8 mouse cellular contexts compared by ENCODE assay signal in genomic region chr4:133297360-133297759, GRCm38 (mm10). TPM values are rescaled to one million over a fixed set of nuclear protein-coding genes. Genes with fewer than 3 reads are reported as not detected.
DNase-seq lines count a peak whose midpoint lies in the region; ATAC-seq and TF ChIP-seq lines count a peak whose summit lies in the region.
"Had no signal": no experiment of that assay in that cellular context is flagged by ENCODE, and none has a peak within 500 bp of the region (broad histone marks: within the 10 kb centered on the region; RNA-seq: fewer than 3 reads in every experiment).

No protein-coding gene starts in this region.

- no peak overlapping the region for H3K4me2 ChIP-seq in hindbrain, embryonic 11.5 days (replicated peaks; ENCODE audit: low read depth, low read length)
- H3K4me2 ChIP-seq in hindbrain, embryonic 14.5 days (replicated peaks) = no peak overlapping the region
- H3K4me2 ChIP-seq: liver, embryonic 15.5 days had no signal

- DNase-seq in hindbrain, embryonic 10.5 days (ENCODE audit: low spot score) = no peak
- DNase-seq in hindbrain, embryonic 11.5 days (ENCODE audit: low spot score) = no peak
- peak; percentile 54 for DNase-seq in testis, postnatal 10 days (ENCODE audit: low spot score)
- no peak for DNase-seq in testis, postnatal 14 days (ENCODE audit: low spot score)
- DNase-seq in hindbrain, embryonic 14.5 days (ENCODE audit: low spot score) = no peak
- DNase-seq in kidney, adult 2 months = no peak
- DNase-seq in thymus, postnatal 14 days = no peak

- no peak for ATAC-seq in hindbrain, embryonic 11.5 days (ENCODE audit: low FRiP score)
- no peak for ATAC-seq in hindbrain, embryonic 14.5 days (ENCODE audit: low FRiP score)

- H3K27ac ChIP-seq in hindbrain, embryonic 10.5 days = peak overlapping the region; percentile 65; the same call in 1 of the 2 replicates
- H3K27ac ChIP-seq in hindbrain, embryonic 11.5 days (ENCODE audit: low read depth, low read length) = no peak overlapping the region
- no peak overlapping the region for H3K27ac ChIP-seq in hindbrain, embryonic 14.5 days
- H3K27ac ChIP-seq in kidney, adult 2 months (ENCODE audit: insufficient read depth, low read depth, low read length) = no peak overlapping the region
- H3K27ac ChIP-seq: liver, embryonic 15.5 days had no signal

- H3K36me3 ChIP-seq in hindbrain, embryonic 10.5 days = peaks cover 49% of the 10 kb centered on the region
- H3K36me3 ChIP-seq in hindbrain, embryonic 11.5 days (ENCODE audit: control insufficient read depth, insufficient read depth, low read length) = 0 out of 2 replicates have a peak, but pooled peaks cover 3% of the 10 kb centered on the region
- peaks cover 37% of the 10 kb centered on the region for H3K36me3 ChIP-seq in hindbrain, embryonic 14.5 days (replicated peaks; ENCODE audit: control insufficient read depth, insufficient read depth)
- peaks cover 4% of the 10 kb centered on the region for H3K36me3 ChIP-seq in kidney, adult 2 months (ENCODE audit: control insufficient read depth, insufficient read depth, low read length)

- 71% methylated on average over 10 of the region's 10 CpGs for WGBS in hindbrain, embryonic 10.5 days
- WGBS in hindbrain, embryonic 11.5 days = 66% methylated on average over 10 of the region's 10 CpGs
- WGBS in hindbrain, embryonic 14.5 days = 72% methylated on average over 10 of the region's 10 CpGs
- WGBS in kidney, adult 2 months = 71% methylated on average over 10 of the region's 10 CpGs

- no peak overlapping the region for H3K4me3 ChIP-seq in hindbrain, embryonic 10.5 days
- no peak overlapping the region for H3K4me3 ChIP-seq in hindbrain, embryonic 11.5 days (ENCODE audit: low read depth, low read length)
- no peak overlapping the region for H3K4me3 ChIP-seq in hindbrain, embryonic 14.5 days (replicated peaks; ENCODE audit: low read length)
- no peak overlapping the region for H3K4me3 ChIP-seq in kidney, adult 2 months (ENCODE audit: insufficient read depth, low read depth, low read length)
- H3K4me3 ChIP-seq: liver, embryonic 15.5 days had no signal

- H3K4me1 ChIP-seq in hindbrain, embryonic 10.5 days (replicated peaks) = peaks cover 69% of the 10 kb centered on the region
- H3K4me1 ChIP-seq in hindbrain, embryonic 11.5 days (replicated peaks; ENCODE audit: control insufficient read depth, insufficient read depth, low read length) = peaks cover 22% of the 10 kb centered on the region
- H3K4me1 ChIP-seq in hindbrain, embryonic 14.5 days (replicated peaks; ENCODE audit: control insufficient read depth, insufficient read depth, low read length) = peaks cover 22% of the 10 kb centered on the region
- H3K4me1 ChIP-seq in kidney, adult 2 months (ENCODE audit: control insufficient read depth, insufficient read depth, low read length) = no peaks in the 10 kb centered on the region
- H3K4me1 ChIP-seq: liver, embryonic 15.5 days had no signal

- no peak for TF ChIP-seq CTCF in kidney, adult 2 months (conservative IDR thresholded peaks at IDR 0.05; ENCODE audit: insufficient read depth, insufficient read length, low read depth, low read length)

- H3K9me3 ChIP-seq in hindbrain, embryonic 10.5 days = no peaks in the 10 kb centered on the region
- H3K9me3 ChIP-seq in hindbrain, embryonic 11.5 days (ENCODE audit: control insufficient read depth, low read length) = no peaks in the 10 kb centered on the region
- no peaks in the 10 kb centered on the region for H3K9me3 ChIP-seq in hindbrain, embryonic 14.5 days (ENCODE audit: control insufficient read depth, low read length)
- H3K9me3 ChIP-seq: liver, embryonic 15.5 days had no signal

- no peak overlapping the region for H3K9ac ChIP-seq in hindbrain, embryonic 11.5 days (ENCODE audit: low read depth, low read length)
- peak overlapping the region; percentile 14; the same call in 1 of the 2 replicates for H3K9ac ChIP-seq in hindbrain, embryonic 14.5 days
- H3K9ac ChIP-seq: liver, embryonic 15.5 days had no signal

- peaks cover 19% of the 10 kb centered on the region for H3K27me3 ChIP-seq in hindbrain, embryonic 10.5 days (ENCODE audit: insufficient read depth, poor library complexity, severe bottlenecking)
- no peaks in the 10 kb centered on the region for H3K27me3 ChIP-seq in hindbrain, embryonic 11.5 days (ENCODE audit: control insufficient read depth, insufficient read depth, low read length)
- H3K27me3 ChIP-seq in hindbrain, embryonic 14.5 days (ENCODE audit: control insufficient read depth, insufficient read depth, low read length) = no peaks in the 10 kb centered on the region
- no peaks in the 10 kb centered on the region for H3K27me3 ChIP-seq in kidney, adult 2 months (replicated peaks; ENCODE audit: control insufficient read depth, insufficient read depth, low read length)
- H3K27me3 ChIP-seq: liver, embryonic 15.5 days had no signal

- no peak for TF ChIP-seq POLR2A in kidney, adult 2 months (IDR thresholded peaks at IDR 0.05; ENCODE audit: low read depth, low read length)

RNA-seq across cellular contexts. Expression of gene Tmem222, which starts 19.8 kb away (rescaled TPM):
- 82.8 and 87.8 TPM in 2 replicates for polyA plus RNA-seq in hindbrain, embryonic 10.5 days (2016; fragmentation: Nextera tagmentation; extraction: Ambion mirVana)
- polyA plus RNA-seq in hindbrain, embryonic 11.5 days (2014; fragmentation: Nextera tagmentation; extraction: Ambion mirVana) = 80.7 and 82.8 TPM in 2 replicates
- polyA plus RNA-seq in hindbrain, embryonic 14.5 days (2014; fragmentation: Nextera tagmentation; extraction: Ambion mirVana) = 119 and 121 TPM in 2 replicates
- 70.6 and 80.4 TPM in 2 replicates for polyA plus RNA-seq in kidney, adult 2 months (2012; rRNA removed)

RNA-seq across cellular contexts. Expression of gene Sytl1, which starts 34.4 kb away (rescaled TPM):
- 1.2 and 1.6 TPM in 2 replicates for polyA plus RNA-seq in hindbrain, embryonic 10.5 days (2016; fragmentation: Nextera tagmentation; extraction: Ambion mirVana)
- 0.59 and 1.2 TPM in 2 replicates for polyA plus RNA-seq in hindbrain, embryonic 11.5 days (2014; fragmentation: Nextera tagmentation; extraction: Ambion mirVana)
- 0.26 and 0.43 TPM in 2 replicates for polyA plus RNA-seq in hindbrain, embryonic 14.5 days (2014; fragmentation: Nextera tagmentation; extraction: Ambion mirVana)
- 5.9 TPM in 2 replicates for polyA plus RNA-seq in kidney, adult 2 months (2012; rRNA removed)

RNA-seq across cellular contexts. Expression of gene Wdtc1, which starts 55.9 kb away (rescaled TPM):
- 19.5 and 22.0 TPM in 2 replicates for polyA plus RNA-seq in hindbrain, embryonic 10.5 days (2016; fragmentation: Nextera tagmentation; extraction: Ambion mirVana)
- polyA plus RNA-seq in hindbrain, embryonic 11.5 days (2014; fragmentation: Nextera tagmentation; extraction: Ambion mirVana) = 21.6 and 23.4 TPM in 2 replicates
- polyA plus RNA-seq in hindbrain, embryonic 14.5 days (2014; fragmentation: Nextera tagmentation; extraction: Ambion mirVana) = 25.6 and 27.0 TPM in 2 replicates
- polyA plus RNA-seq in kidney, adult 2 months (2012; rRNA removed) = 64.1 and 64.4 TPM in 2 replicates

RNA-seq across cellular contexts. Expression of gene Map3k6, which starts 56.7 kb away (rescaled TPM):
- 1.7 and 1.9 TPM in 2 replicates for polyA plus RNA-seq in hindbrain, embryonic 10.5 days (2016; fragmentation: Nextera tagmentation; extraction: Ambion mirVana)
- 2.7 and 3.0 TPM in 2 replicates for polyA plus RNA-seq in hindbrain, embryonic 11.5 days (2014; fragmentation: Nextera tagmentation; extraction: Ambion mirVana)
- 1.7 and 3.0 TPM in 2 replicates for polyA plus RNA-seq in hindbrain, embryonic 14.5 days (2014; fragmentation: Nextera tagmentation; extraction: Ambion mirVana)
- polyA plus RNA-seq in kidney, adult 2 months (2012; rRNA removed) = 3.8 and 4.3 TPM in 2 replicates
